Mouse (Mus musculus): ENCODE results near the gene Prr14. TPM values are rescaled to one million over a fixed set of nuclear protein-coding genes. Genes with fewer than 3 reads are reported as not detected.
"Not testable (repeated sequence)": the region's sequence is repeated elsewhere in the genome, so short reads cannot be mapped to it uniquely, and the experiment has no call there.

The Prr14 gene
- total and polyA plus RNA-seq, 3 experiments = 19.3 to 115 (median 63.5) TPM

- no peak overlapping the region for H3K4me3 ChIP-seq (ENCODE audit: low read depth, low read length)
- DNase-seq (ENCODE audit: low spot score) = no peak
- peaks cover 73% of the 10 kb centered on the region for H3K36me3 ChIP-seq (replicated peaks)
- no peak for TF ChIP-seq GATA2 (IDR thresholded peaks at IDR 0.05; ENCODE audit: borderline replicate concordance, low read depth, low read length)
- TF ChIP-seq POLR2AphosphoS5 (IDR thresholded peaks at IDR 0.05; ENCODE audit: insufficient replicate concordance, low read depth, low read length) = no peak
- no peak for TF ChIP-seq TAL1 (conservative IDR thresholded peaks at IDR 0.05; ENCODE audit: low read depth, low read length)
- TF ChIP-seq CTCF (IDR thresholded peaks at IDR 0.05; ENCODE audit: low read depth, low read length) = no peak
- no peak for TF ChIP-seq GATA1 (IDR thresholded peaks at IDR 0.05; ENCODE audit: borderline replicate concordance, low read length)
- H3K4me1 ChIP-seq (ENCODE audit: insufficient read depth, low read depth, low read length) = peaks cover 46% of the 10 kb centered on the region
- no peaks in the 10 kb centered on the region for H3K27me3 ChIP-seq (ENCODE audit: insufficient read depth, low read length)
- H3K9me3 ChIP-seq (replicated peaks) = peaks cover 4% of the 10 kb centered on the region
- no peak for ATAC-seq (ENCODE audit: extremely low read depth, insufficient number of reproducible peaks, low FRiP score, poor library complexity, severe bottlenecking)
These were observed 6.4 kb upstream of the Prr14 start for GRCm38 (mm10) chr7:127453056-127453455.

GRCm38 (mm10) chr7:127454905-127455304 is 4.5 kb upstream of the Prr14 start:
- TF ChIP-seq GATA2 (IDR thresholded peaks at IDR 0.05; ENCODE audit: borderline replicate concordance, low read depth, low read length) (no peak), CTCF (IDR thresholded peaks at IDR 0.05; ENCODE audit: low read depth, low read length) (no peak), GATA1 (IDR thresholded peaks at IDR 0.05; ENCODE audit: borderline replicate concordance, low read length) (no peak), POLR2AphosphoS5 (IDR thresholded peaks at IDR 0.05; ENCODE audit: insufficient replicate concordance, low read depth, low read length) (no peak), TAL1 (conservative IDR thresholded peaks at IDR 0.05; ENCODE audit: low read depth, low read length) (no peak)
- ATAC-seq (ENCODE audit: extremely low read depth, insufficient number of reproducible peaks, low FRiP score, poor library complexity, severe bottlenecking) = no peak
- Histone ChIP-seq H3K4me1 (ENCODE audit: insufficient read depth, low read depth, low read length) (peaks cover 34% of the 10 kb centered on the region), H3K9me3 (replicated peaks) (peaks cover 4% of the 10 kb centered on the region), H3K27me3 (ENCODE audit: insufficient read depth, low read length) (no peaks in the 10 kb centered on the region), H3K36me3 (replicated peaks) (peaks cover 83% of the 10 kb centered on the region), H3K4me3 (ENCODE audit: low read depth, low read length) (no peak overlapping the region)
- no peak for DNase-seq (ENCODE audit: low spot score)

GRCm38 (mm10) chr7:127458371-127459122 is 864 bp upstream of the Prr14 start:
- H3K27me3 ChIP-seq (ENCODE audit: insufficient read depth, low read length); H3K4me1 ChIP-seq (ENCODE audit: insufficient read depth, low read depth, low read length); ATAC-seq (ENCODE audit: extremely low read depth, insufficient number of reproducible peaks, low FRiP score, poor library complexity, severe bottlenecking); DNase-seq (ENCODE audit: low spot score); H3K9me3 ChIP-seq (replicated peaks); H3K4me3 ChIP-seq (ENCODE audit: low read depth, low read length): not testable (repeated sequence)
- peaks cover 68% of the 10 kb centered on the region for H3K36me3 ChIP-seq (replicated peaks)

GRCm38 (mm10) chr7:127465191-127465590 is 5.8 kb downstream of the Prr14 start:
- no peak for ATAC-seq (ENCODE audit: extremely low read depth, insufficient number of reproducible peaks, low FRiP score, poor library complexity, severe bottlenecking)
- Histone ChIP-seq H3K4me3 (ENCODE audit: low read depth, low read length) (no peak overlapping the region), H3K27me3 (ENCODE audit: insufficient read depth, low read length) (no peaks in the 10 kb centered on the region), H3K36me3 (replicated peaks) (peaks cover 56% of the 10 kb centered on the region), H3K4me1 (ENCODE audit: insufficient read depth, low read depth, low read length) (peaks cover 4% of the 10 kb centered on the region), H3K9me3 (replicated peaks) (peaks cover 13% of the 10 kb centered on the region)
- TF ChIP-seq CTCF (IDR thresholded peaks at IDR 0.05; ENCODE audit: low read depth, low read length) (no peak), GATA1 (IDR thresholded peaks at IDR 0.05; ENCODE audit: borderline replicate concordance, low read length) (no peak), GATA2 (IDR thresholded peaks at IDR 0.05; ENCODE audit: borderline replicate concordance, low read depth, low read length) (no peak), TAL1 (conservative IDR thresholded peaks at IDR 0.05; ENCODE audit: low read depth, low read length) (no peak), POLR2AphosphoS5 (IDR thresholded peaks at IDR 0.05; ENCODE audit: insufficient replicate concordance, low read depth, low read length) (no peak)
- no peak for DNase-seq (ENCODE audit: low spot score)

- peaks cover 13% of the 10 kb centered on the region for H3K9me3 ChIP-seq (replicated peaks)
- not testable (repeated sequence) for DNase-seq (ENCODE audit: low spot score); H3K27me3 ChIP-seq (ENCODE audit: insufficient read depth, low read length); H3K4me3 ChIP-seq (ENCODE audit: low read depth, low read length); H3K4me1 ChIP-seq (ENCODE audit: insufficient read depth, low read depth, low read length); ATAC-seq (ENCODE audit: extremely low read depth, insufficient number of reproducible peaks, low FRiP score, poor library complexity, severe bottlenecking)
- H3K36me3 ChIP-seq (replicated peaks) = peaks cover 52% of the 10 kb centered on the region
These were observed 6.3 kb downstream of the Prr14 start for GRCm38 (mm10) chr7:127465670-127466069.

- Histone ChIP-seq H3K36me3 (replicated peaks) (peaks cover 43% of the 10 kb centered on the region), H3K9me3 (replicated peaks) (peaks cover 13% of the 10 kb centered on the region), H3K27me3 (ENCODE audit: insufficient read depth, low read length) (no peaks in the 10 kb centered on the region), H3K4me3 (ENCODE audit: low read depth, low read length) (no peak overlapping the region), H3K4me1 (ENCODE audit: insufficient read depth, low read depth, low read length) (peaks cover 4% of the 10 kb centered on the region)
- DNase-seq (ENCODE audit: low spot score) (no peak), ATAC-seq (ENCODE audit: extremely low read depth, insufficient number of reproducible peaks, low FRiP score, poor library complexity, severe bottlenecking) (no peak)
- no peak for TF ChIP-seq POLR2AphosphoS5 (IDR thresholded peaks at IDR 0.05; ENCODE audit: insufficient replicate concordance, low read depth, low read length)
- no peak for TF ChIP-seq TAL1 (conservative IDR thresholded peaks at IDR 0.05; ENCODE audit: low read depth, low read length)
- TF ChIP-seq CTCF (IDR thresholded peaks at IDR 0.05; ENCODE audit: low read depth, low read length) = no peak
- TF ChIP-seq GATA1 (IDR thresholded peaks at IDR 0.05; ENCODE audit: borderline replicate concordance, low read length) = no peak
- TF ChIP-seq GATA2 (IDR thresholded peaks at IDR 0.05; ENCODE audit: borderline replicate concordance, low read depth, low read length) = no peak
These were observed 7.2 kb downstream of the Prr14 start for GRCm38 (mm10) chr7:127466606-127467005.
